Mouse (Mus musculus) kidney, postnatal 4 days (tissue): ENCODE results near the gene Hopx.

ENCODE experiments used
- DNase-seq, 2 experiments: peaks; one replicate each; pipeline ENCODE4 v3.0.0; 2021; ENCODE audit warnings: mixed read lengths in 2 of 2

The Hopx gene

GRCm38 (mm10) chr5:77114817-77115731, at the start of gene Hopx:
TSS of gene Hopx (minus strand) at chr5:77115121.
- DNase-seq = peak; percentile 89 to 91

- no peak for DNase-seq
These were observed 48.7 kb upstream of the Hopx start for GRCm38 (mm10) chr5:77163597-77163996.

GRCm38 (mm10) chr5:77162566-77162965, 47.6 kb upstream of the Hopx start:
- no peak for DNase-seq

- no peak for DNase-seq
These were observed 43.0 kb upstream of the Hopx start for GRCm38 (mm10) chr5:77157777-77158540.

- DNase-seq = no peak
These were observed 42.0 kb upstream of the Hopx start for GRCm38 (mm10) chr5:77156938-77157337.

- no peak for DNase-seq
These were observed 40.6 kb upstream of the Hopx start for GRCm38 (mm10) chr5:77155526-77155925.

GRCm38 (mm10) chr5:77154812-77155211, 39.9 kb upstream of the Hopx start:
- DNase-seq = no peak

GRCm38 (mm10) chr5:77151738-77152137, 36.8 kb upstream of the Hopx start:
- no peak for DNase-seq

GRCm38 (mm10) chr5:77151075-77151474, 36.2 kb upstream of the Hopx start:
- no peak for DNase-seq

GRCm38 (mm10) chr5:77148021-77148621, 33.2 kb upstream of the Hopx start:
- peak; percentile 51 to 65 for DNase-seq

GRCm38 (mm10) chr5:77146459-77147170, 31.7 kb upstream of the Hopx start:
- no peak for DNase-seq

GRCm38 (mm10) chr5:77144647-77145046, 29.7 kb upstream of the Hopx start:
- DNase-seq = no peak

- no peak for DNase-seq
These were observed 28.2 kb upstream of the Hopx start for GRCm38 (mm10) chr5:77143076-77143475.

- DNase-seq = peak; percentile 25 to 28
These were observed 26.4 kb upstream of the Hopx start for GRCm38 (mm10) chr5:77141336-77141735.

GRCm38 (mm10) chr5:77140861-77141260, 25.9 kb upstream of the Hopx start:
- DNase-seq = no peak

GRCm38 (mm10) chr5:77140108-77140507, 25.2 kb upstream of the Hopx start:
- DNase-seq = peak; percentile 28 to 57

- no peak for DNase-seq
These were observed 22.9 kb upstream of the Hopx start for GRCm38 (mm10) chr5:77137701-77138265.

- no peak for DNase-seq
These were observed 21.8 kb upstream of the Hopx start for GRCm38 (mm10) chr5:77136684-77137224.

GRCm38 (mm10) chr5:77134961-77135360, 20.0 kb upstream of the Hopx start:
- no peak for DNase-seq

GRCm38 (mm10) chr5:77134465-77134864, 19.5 kb upstream of the Hopx start:
- no peak for DNase-seq

- DNase-seq = no peak
These were observed 19.0 kb upstream of the Hopx start for GRCm38 (mm10) chr5:77133960-77134359.
